Mouse (Mus musculus): ENCODE measurements around the gene Ifngr2. TPM values are rescaled to one million over a fixed set of nuclear protein-coding genes. Genes with fewer than 3 reads are reported as not detected.
A peak's percentile ranks its signal among the peaks of the same experiment; 100 is the strongest.

Gene Ifngr2
- total RNA-seq, 1 experiment: 7.0 TPM

DNA sequence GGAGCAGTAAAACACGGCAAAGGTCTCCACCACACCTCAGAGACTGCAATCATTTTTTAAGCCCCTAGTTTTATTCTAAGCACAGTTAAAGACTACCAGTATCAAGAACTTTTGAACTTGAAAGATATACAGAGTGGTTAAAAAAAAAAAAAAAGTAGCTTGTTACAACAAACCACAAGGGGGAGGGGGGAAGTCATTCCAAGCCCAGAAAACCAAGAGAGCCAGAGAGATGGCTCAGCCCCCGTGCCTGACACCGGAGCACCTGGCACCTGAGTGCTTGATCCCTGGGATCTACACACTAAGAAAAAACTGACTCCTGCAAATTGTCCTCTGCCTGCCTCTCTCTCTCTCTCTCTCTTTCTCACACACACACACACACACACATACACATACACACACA is 46.4 kb downstream of the Ifngr2 start:
- no peak overlapping the region for H3K27ac ChIP-seq (ENCODE audit: insufficient read depth, low read depth, low read length, poor library complexity, severe bottlenecking)
- H3K9ac ChIP-seq (ENCODE audit: insufficient read depth, low read depth, low read length, poor library complexity, severe bottlenecking): no peak overlapping the region
- no peak for TF ChIP-seq MAFK (IDR thresholded peaks at IDR 0.05; ENCODE audit: insufficient read depth, low read depth, low read length)
- TF ChIP-seq HCFC1 (IDR thresholded peaks at IDR 0.05; ENCODE audit: borderline replicate concordance, insufficient read depth, low read length): no peak
- TF ChIP-seq ZC3H11A (IDR thresholded peaks at IDR 0.05; ENCODE audit: borderline replicate concordance, low read depth, low read length): no peak
- no peak for TF ChIP-seq ZNF384 (IDR thresholded peaks at IDR 0.05; ENCODE audit: low read depth, low read length)
- TF ChIP-seq CHD2 (IDR thresholded peaks at IDR 0.05; ENCODE audit: low read depth, low read length): no peak
- H3K4me3 ChIP-seq (ENCODE audit: insufficient read depth in 1 of 2, low read depth in 1 of 2, low read length in 2 of 2, poor library complexity in 1 of 2, severe bottlenecking in 1 of 2): no peak overlapping the region
- no peaks in the 10 kb centered on the region for H3K9me3 ChIP-seq (ENCODE audit: control insufficient read depth, insufficient read depth, low read depth, low read length)
- peaks cover 3% of the 10 kb centered on the region; the same call in 1 of the 2 replicates for H3K36me3 ChIP-seq (ENCODE audit: control insufficient read depth, insufficient read depth, low read length, poor library complexity, severe bottlenecking)
- DNase-seq (ENCODE audit: low read depth, low spot score): no peak
- in situ Hi-C loops (cut with MboI; ENCODE audit: low sequenced_read_pairs in 2 of 2, unreplicated experiment in 2 of 2): no loop called here
- peaks cover 4 to 9% of the 10 kb centered on the region in 2 experiments; a peak in 3 of 4 replicates for H3K4me1 ChIP-seq (ENCODE audit: control insufficient read depth in 2 of 2, insufficient read depth in 2 of 2, low read length in 2 of 2, poor library complexity in 1 of 2)

DNA sequence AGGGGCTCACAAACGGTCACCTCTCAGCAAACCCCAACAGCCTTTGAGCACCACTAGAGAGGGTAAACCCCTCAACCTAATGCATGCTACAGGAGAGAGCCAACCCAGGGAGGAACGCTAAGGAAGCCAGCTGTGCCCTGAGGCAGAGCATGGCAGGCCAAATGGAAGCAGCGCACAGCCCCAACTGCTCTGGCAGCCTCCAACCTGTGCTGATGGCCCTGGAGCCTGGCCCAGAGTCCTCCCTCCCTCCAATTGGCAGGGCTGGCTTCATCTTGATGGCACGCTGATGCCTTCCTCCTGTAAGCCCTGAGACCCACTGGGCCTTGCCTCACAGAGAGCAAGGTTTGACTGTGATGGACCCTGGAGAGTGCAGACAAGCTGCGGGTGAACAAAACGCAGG is 48.2 kb downstream of the Ifngr2 start:
- TF ChIP-seq CHD2 (IDR thresholded peaks at IDR 0.05; ENCODE audit: low read depth, low read length): no peak
- no peak for TF ChIP-seq HCFC1 (IDR thresholded peaks at IDR 0.05; ENCODE audit: borderline replicate concordance, insufficient read depth, low read length)
- no peak for TF ChIP-seq MAFK (IDR thresholded peaks at IDR 0.05; ENCODE audit: insufficient read depth, low read depth, low read length)
- no peak for TF ChIP-seq ZC3H11A (IDR thresholded peaks at IDR 0.05; ENCODE audit: borderline replicate concordance, low read depth, low read length)
- no peak for TF ChIP-seq ZNF384 (IDR thresholded peaks at IDR 0.05; ENCODE audit: low read depth, low read length)
- Histone ChIP-seq H3K9me3 (ENCODE audit: control insufficient read depth, insufficient read depth, low read depth, low read length) (no peaks in the 10 kb centered on the region), H3K36me3 (ENCODE audit: control insufficient read depth, insufficient read depth, low read length, poor library complexity, severe bottlenecking) (peaks cover 3% of the 10 kb centered on the region; the same call in 1 of the 2 replicates), H3K27ac (ENCODE audit: insufficient read depth, low read depth, low read length, poor library complexity, severe bottlenecking) (no peak overlapping the region), H3K9ac (ENCODE audit: insufficient read depth, low read depth, low read length, poor library complexity, severe bottlenecking) (no peak overlapping the region; the same call in 1 of the 2 replicates), H3K4me3 (ENCODE audit: insufficient read depth in 1 of 2, low read depth in 1 of 2, low read length in 2 of 2, poor library complexity in 1 of 2, severe bottlenecking in 1 of 2) (no peak overlapping the region), H3K4me1 (ENCODE audit: control insufficient read depth in 2 of 2, insufficient read depth in 2 of 2, low read length in 2 of 2, poor library complexity in 1 of 2) (peaks cover 2 to 4% of the 10 kb centered on the region in 2 experiments; a peak in 2 of 4 replicates)
- DNase-seq (ENCODE audit: low read depth, low spot score): no peak
- in situ Hi-C loops (cut with MboI; ENCODE audit: low sequenced_read_pairs in 2 of 2, unreplicated experiment in 2 of 2): no loop called here

DNA sequence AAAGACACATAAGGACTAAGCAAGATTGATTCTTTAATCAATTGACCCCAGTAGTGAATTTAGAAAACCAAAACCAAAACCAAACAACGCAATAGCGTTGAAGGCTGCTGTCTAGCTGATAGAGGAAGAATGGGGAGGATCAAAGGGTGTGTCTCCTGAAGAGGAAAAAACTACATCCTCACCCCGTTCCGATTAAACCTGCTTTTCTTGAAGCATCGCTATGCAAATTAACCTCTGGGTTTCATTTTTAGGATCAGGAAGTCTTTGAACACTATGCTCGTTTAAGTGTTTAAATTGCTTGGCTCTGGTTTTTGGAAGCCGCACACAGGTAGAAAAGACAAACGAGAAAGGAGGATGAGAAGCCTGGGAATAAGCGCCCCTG is 49.5 kb downstream of the Ifngr2 start:
- DNase-seq (ENCODE audit: low read depth, low spot score): no peak
- in situ Hi-C loops (cut with MboI; ENCODE audit: low sequenced_read_pairs in 2 of 2, unreplicated experiment in 2 of 2): no loop called here
- peaks cover 3% of the 10 kb centered on the region; the same call in 1 of the 2 replicates for H3K36me3 ChIP-seq (ENCODE audit: control insufficient read depth, insufficient read depth, low read length, poor library complexity, severe bottlenecking)
- 0 out of 2 replicates have a peak overlapping the region, but pooled peaks have one; percentile 81 for H3K9ac ChIP-seq (ENCODE audit: insufficient read depth, low read depth, low read length, poor library complexity, severe bottlenecking)
- H3K27ac ChIP-seq (ENCODE audit: insufficient read depth, low read depth, low read length, poor library complexity, severe bottlenecking): no peak overlapping the region
- TF ChIP-seq CHD2 (IDR thresholded peaks at IDR 0.05; ENCODE audit: low read depth, low read length) (no peak), HCFC1 (IDR thresholded peaks at IDR 0.05; ENCODE audit: borderline replicate concordance, insufficient read depth, low read length) (no peak), MAFK (IDR thresholded peaks at IDR 0.05; ENCODE audit: insufficient read depth, low read depth, low read length) (no peak), ZNF384 (IDR thresholded peaks at IDR 0.05; ENCODE audit: low read depth, low read length) (no peak), ZC3H11A (IDR thresholded peaks at IDR 0.05; ENCODE audit: borderline replicate concordance, low read depth, low read length) (no peak)
- H3K4me1 ChIP-seq (ENCODE audit: control insufficient read depth in 2 of 2, insufficient read depth in 2 of 2, low read length in 2 of 2, poor library complexity in 1 of 2): peaks cover 2 to 4% of the 10 kb centered on the region in 2 experiments; a peak in 2 of 4 replicates
- H3K9me3 ChIP-seq (ENCODE audit: control insufficient read depth, insufficient read depth, low read depth, low read length): no peaks in the 10 kb centered on the region
- H3K4me3 ChIP-seq (ENCODE audit: insufficient read depth in 1 of 2, low read depth in 1 of 2, low read length in 2 of 2, poor library complexity in 1 of 2, severe bottlenecking in 1 of 2): peak overlapping the region; percentile 73 to 88; a peak in 3 of 4 replicates

DNA sequence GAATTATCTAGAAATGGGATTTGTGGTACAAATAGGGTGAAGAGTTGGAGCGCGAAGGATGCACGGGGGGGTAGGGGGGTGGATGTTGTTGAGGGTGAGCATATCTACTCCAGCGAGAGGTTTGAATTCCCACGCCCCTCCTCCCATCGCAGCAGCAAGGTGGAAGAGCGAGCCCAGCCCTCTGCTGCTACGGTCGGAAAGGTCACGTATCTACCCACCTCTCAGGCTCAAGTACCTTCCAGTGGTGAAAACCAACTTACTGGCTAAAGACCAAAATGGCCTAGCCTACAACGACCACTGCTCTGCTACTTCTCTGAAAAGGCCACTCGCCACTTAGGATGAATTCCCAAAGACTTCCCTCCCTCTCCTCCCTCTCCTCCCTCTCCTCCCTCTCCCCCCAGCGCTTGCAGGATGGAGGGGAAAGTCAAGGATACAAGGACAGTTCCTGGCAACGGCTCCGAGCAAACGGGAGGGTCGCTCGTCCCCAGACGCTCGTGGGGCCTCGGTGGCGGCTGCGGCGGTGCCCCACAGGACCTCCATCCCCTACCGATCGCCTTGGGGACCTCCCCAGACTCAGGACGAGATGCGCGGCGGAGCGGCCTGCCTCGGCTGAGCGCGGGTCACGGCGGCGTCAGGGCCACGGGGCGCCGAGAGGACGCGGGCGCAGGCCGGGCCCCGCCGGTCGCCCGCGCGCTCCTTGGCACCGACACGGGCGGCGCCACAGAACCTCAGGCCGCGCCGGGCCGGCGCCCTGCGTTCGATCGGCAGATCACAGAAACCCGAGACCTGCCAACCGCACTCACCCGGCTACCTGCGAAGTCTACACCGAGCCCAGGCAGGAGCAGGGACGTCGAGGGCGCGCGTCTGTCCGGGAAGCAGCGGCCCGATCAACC is 50.2 kb downstream of the Ifngr2 start:
- in situ Hi-C loops (cut with MboI; ENCODE audit: low sequenced_read_pairs in 2 of 2, unreplicated experiment in 2 of 2): no loop called here
- no peak for DNase-seq (ENCODE audit: low read depth, low spot score)
- Histone ChIP-seq H3K36me3 (ENCODE audit: control insufficient read depth, insufficient read depth, low read length, poor library complexity, severe bottlenecking) (peaks cover 3% of the 10 kb centered on the region; the same call in 1 of the 2 replicates), H3K27ac (ENCODE audit: insufficient read depth, low read depth, low read length, poor library complexity, severe bottlenecking) (no peak overlapping the region; the same call in 1 of the 2 replicates), H3K4me1 (ENCODE audit: control insufficient read depth in 2 of 2, insufficient read depth in 2 of 2, low read length in 2 of 2, poor library complexity in 1 of 2) (peaks cover 2 to 4% of the 10 kb centered on the region in 2 experiments; a peak in 2 of 4 replicates), H3K9me3 (ENCODE audit: control insufficient read depth, insufficient read depth, low read depth, low read length) (no peaks in the 10 kb centered on the region), H3K9ac (ENCODE audit: insufficient read depth, low read depth, low read length, poor library complexity, severe bottlenecking) (peak overlapping the region; percentile 81), H3K4me3 (ENCODE audit: insufficient read depth in 1 of 2, low read depth in 1 of 2, low read length in 2 of 2, poor library complexity in 1 of 2, severe bottlenecking in 1 of 2) (peak overlapping the region; percentile 73 to 88)
- no peak for TF ChIP-seq HCFC1 (IDR thresholded peaks at IDR 0.05; ENCODE audit: borderline replicate concordance, insufficient read depth, low read length)
- TF ChIP-seq CHD2 (IDR thresholded peaks at IDR 0.05; ENCODE audit: low read depth, low read length): no peak
- no peak for TF ChIP-seq ZC3H11A (IDR thresholded peaks at IDR 0.05; ENCODE audit: borderline replicate concordance, low read depth, low read length)
- no peak for TF ChIP-seq ZNF384 (IDR thresholded peaks at IDR 0.05; ENCODE audit: low read depth, low read length)
- no peak for TF ChIP-seq MAFK (IDR thresholded peaks at IDR 0.05; ENCODE audit: insufficient read depth, low read depth, low read length)

Data from ES-E14 (cell line).